Mouse (Mus musculus): ENCODE data around the gene A1cf. TPM values are rescaled to one million over a fixed set of nuclear protein-coding genes. Genes with fewer than 3 reads are reported as not detected.

A1cf gene
- total RNA-seq, 1 experiment: not detected

- no peaks in the 10 kb centered on the region for H3K4me1 ChIP-seq (ENCODE audit: control insufficient read depth in 2 of 2, insufficient read depth in 2 of 2, low read length in 2 of 2, poor library complexity in 1 of 2)
- in situ Hi-C loops (cut with MboI; ENCODE audit: low sequenced_read_pairs in 2 of 2, unreplicated experiment in 2 of 2): no loop called here
- no peak for DNase-seq (ENCODE audit: low read depth, low spot score)
- TF ChIP-seq ZNF384 (IDR thresholded peaks at IDR 0.05; ENCODE audit: low read depth, low read length): no peak
- TF ChIP-seq ZC3H11A (IDR thresholded peaks at IDR 0.05; ENCODE audit: borderline replicate concordance, low read depth, low read length): no peak
- TF ChIP-seq CHD2 (IDR thresholded peaks at IDR 0.05; ENCODE audit: low read depth, low read length): no peak
- no peak for TF ChIP-seq MAFK (IDR thresholded peaks at IDR 0.05; ENCODE audit: insufficient read depth, low read depth, low read length)
- TF ChIP-seq HCFC1 (IDR thresholded peaks at IDR 0.05; ENCODE audit: borderline replicate concordance, insufficient read depth, low read length): no peak
- no peak overlapping the region for H3K9ac ChIP-seq (ENCODE audit: insufficient read depth, low read depth, low read length, poor library complexity, severe bottlenecking)
- H3K36me3 ChIP-seq (ENCODE audit: control insufficient read depth, insufficient read depth, low read length, poor library complexity, severe bottlenecking): no peaks in the 10 kb centered on the region
- H3K9me3 ChIP-seq (ENCODE audit: control insufficient read depth, insufficient read depth, low read depth, low read length): no peaks in the 10 kb centered on the region
- H3K4me3 ChIP-seq (ENCODE audit: insufficient read depth in 1 of 2, low read depth in 1 of 2, low read length in 2 of 2, poor library complexity in 1 of 2, severe bottlenecking in 1 of 2): no peak overlapping the region
- no peak overlapping the region for H3K27ac ChIP-seq (ENCODE audit: insufficient read depth, low read depth, low read length, poor library complexity, severe bottlenecking)
Observed at GRCm38 (mm10) chr19:31887275-31887674, 18.7 kb downstream of the A1cf start.

GRCm38 (mm10) chr19:31889988-31890387, 21.4 kb downstream of the A1cf start:
- DNase-seq (ENCODE audit: low read depth, low spot score): no peak
- H3K4me1 ChIP-seq (ENCODE audit: control insufficient read depth in 2 of 2, insufficient read depth in 2 of 2, low read length in 2 of 2, poor library complexity in 1 of 2): no peaks in the 10 kb centered on the region
- H3K36me3 ChIP-seq (ENCODE audit: control insufficient read depth, insufficient read depth, low read length, poor library complexity, severe bottlenecking): no peaks in the 10 kb centered on the region
- no peak overlapping the region for H3K9ac ChIP-seq (ENCODE audit: insufficient read depth, low read depth, low read length, poor library complexity, severe bottlenecking)
- H3K4me3 ChIP-seq (ENCODE audit: insufficient read depth in 1 of 2, low read depth in 1 of 2, low read length in 2 of 2, poor library complexity in 1 of 2, severe bottlenecking in 1 of 2): no peak overlapping the region
- in situ Hi-C loops (cut with MboI; ENCODE audit: low sequenced_read_pairs in 2 of 2, unreplicated experiment in 2 of 2): no loop called here
- H3K9me3 ChIP-seq (ENCODE audit: control insufficient read depth, insufficient read depth, low read depth, low read length): no peaks in the 10 kb centered on the region
- TF ChIP-seq CHD2 (IDR thresholded peaks at IDR 0.05; ENCODE audit: low read depth, low read length): no peak
- no peak for TF ChIP-seq ZNF384 (IDR thresholded peaks at IDR 0.05; ENCODE audit: low read depth, low read length)
- TF ChIP-seq ZC3H11A (IDR thresholded peaks at IDR 0.05; ENCODE audit: borderline replicate concordance, low read depth, low read length): no peak
- no peak for TF ChIP-seq MAFK (IDR thresholded peaks at IDR 0.05; ENCODE audit: insufficient read depth, low read depth, low read length)
- no peak for TF ChIP-seq HCFC1 (IDR thresholded peaks at IDR 0.05; ENCODE audit: borderline replicate concordance, insufficient read depth, low read length)
- H3K27ac ChIP-seq (ENCODE audit: insufficient read depth, low read depth, low read length, poor library complexity, severe bottlenecking): no peak overlapping the region

- TF ChIP-seq ZC3H11A (IDR thresholded peaks at IDR 0.05; ENCODE audit: borderline replicate concordance, low read depth, low read length): no peak
- TF ChIP-seq MAFK (IDR thresholded peaks at IDR 0.05; ENCODE audit: insufficient read depth, low read depth, low read length): no peak
- no peak for TF ChIP-seq ZNF384 (IDR thresholded peaks at IDR 0.05; ENCODE audit: low read depth, low read length)
- no peak for TF ChIP-seq HCFC1 (IDR thresholded peaks at IDR 0.05; ENCODE audit: borderline replicate concordance, insufficient read depth, low read length)
- no peak for TF ChIP-seq CHD2 (IDR thresholded peaks at IDR 0.05; ENCODE audit: low read depth, low read length)
- in situ Hi-C loops (cut with MboI; ENCODE audit: low sequenced_read_pairs in 2 of 2, unreplicated experiment in 2 of 2): no loop called here
- H3K9me3 ChIP-seq (ENCODE audit: control insufficient read depth, insufficient read depth, low read depth, low read length): no peaks in the 10 kb centered on the region
- H3K27ac ChIP-seq (ENCODE audit: insufficient read depth, low read depth, low read length, poor library complexity, severe bottlenecking): no peak overlapping the region
- no peak overlapping the region for H3K9ac ChIP-seq (ENCODE audit: insufficient read depth, low read depth, low read length, poor library complexity, severe bottlenecking)
- no peaks in the 10 kb centered on the region for H3K4me1 ChIP-seq (ENCODE audit: control insufficient read depth in 2 of 2, insufficient read depth in 2 of 2, low read length in 2 of 2, poor library complexity in 1 of 2)
- DNase-seq (ENCODE audit: low read depth, low spot score): no peak
- H3K4me3 ChIP-seq (ENCODE audit: insufficient read depth in 1 of 2, low read depth in 1 of 2, low read length in 2 of 2, poor library complexity in 1 of 2, severe bottlenecking in 1 of 2): no peak overlapping the region
- no peaks in the 10 kb centered on the region for H3K36me3 ChIP-seq (ENCODE audit: control insufficient read depth, insufficient read depth, low read length, poor library complexity, severe bottlenecking)
Observed at GRCm38 (mm10) chr19:31891001-31891893, 22.7 kb downstream of the A1cf start.

GRCm38 (mm10) chr19:31895971-31896370, 27.4 kb downstream of the A1cf start:
- TF ChIP-seq HCFC1 (IDR thresholded peaks at IDR 0.05; ENCODE audit: borderline replicate concordance, insufficient read depth, low read length) (no peak), ZC3H11A (IDR thresholded peaks at IDR 0.05; ENCODE audit: borderline replicate concordance, low read depth, low read length) (no peak), ZNF384 (IDR thresholded peaks at IDR 0.05; ENCODE audit: low read depth, low read length) (no peak), MAFK (IDR thresholded peaks at IDR 0.05; ENCODE audit: insufficient read depth, low read depth, low read length) (no peak), CHD2 (IDR thresholded peaks at IDR 0.05; ENCODE audit: low read depth, low read length) (no peak)
- no peaks in the 10 kb centered on the region for H3K4me1 ChIP-seq (ENCODE audit: control insufficient read depth in 2 of 2, insufficient read depth in 2 of 2, low read length in 2 of 2, poor library complexity in 1 of 2)
- no peaks in the 10 kb centered on the region for H3K36me3 ChIP-seq (ENCODE audit: control insufficient read depth, insufficient read depth, low read length, poor library complexity, severe bottlenecking)
- no peaks in the 10 kb centered on the region for H3K9me3 ChIP-seq (ENCODE audit: control insufficient read depth, insufficient read depth, low read depth, low read length)
- no peak overlapping the region for H3K9ac ChIP-seq (ENCODE audit: insufficient read depth, low read depth, low read length, poor library complexity, severe bottlenecking)
- in situ Hi-C loops (cut with MboI; ENCODE audit: low sequenced_read_pairs in 2 of 2, unreplicated experiment in 2 of 2): no loop called here
- H3K4me3 ChIP-seq (ENCODE audit: insufficient read depth in 1 of 2, low read depth in 1 of 2, low read length in 2 of 2, poor library complexity in 1 of 2, severe bottlenecking in 1 of 2): no peak overlapping the region
- no peak for DNase-seq (ENCODE audit: low read depth, low spot score)
- no peak overlapping the region for H3K27ac ChIP-seq (ENCODE audit: insufficient read depth, low read depth, low read length, poor library complexity, severe bottlenecking)
